Mouse (Mus musculus) spleen, adult 2 months (tissue): Measurements from ENCODE around the gene Olfml2b. TPM values are rescaled to one million over a fixed set of nuclear protein-coding genes. Genes with fewer than 3 reads are reported as not detected.
A peak's percentile ranks its signal among the peaks of the same experiment; 100 is the strongest.

Source experiments
- DNase-seq, 2 experiments: peaks; one replicate each; pipeline versions ENCODE4 v3.0.0 to v3.0.0-alpha.2; 2012 to 2021; ENCODE audit warnings: low spot score in 2 of 2, low read depth in 1 of 2
- H3K27ac ChIP-seq: fragments of 200-500 bp; 2 replicates; pipeline ENCODE4 v1.5.1; 2012; ENCODE audit warnings: low read length, inconsistent platforms; ENCODE audit not compliant: insufficient read depth
- H3K27me3 ChIP-seq: fragments of 200-500 bp; 2 replicates; pipeline ENCODE4 v1.6.1; 2012; ENCODE audit warnings: mild to moderate bottlenecking, moderate library complexity, low read length, inconsistent platforms; ENCODE audit not compliant: control insufficient read depth, insufficient read depth
- H3K36me3 ChIP-seq: fragments of 200-500 bp; 2 replicates; pipeline ENCODE4 v1.6.1; 2012; ENCODE audit warnings: mild to moderate bottlenecking, low read length, inconsistent platforms; ENCODE audit not compliant: control insufficient read depth, insufficient read depth
- H3K4me1 ChIP-seq: fragments of 200-500 bp; 2 replicates; pipeline ENCODE4 v1.6.1; 2011; ENCODE audit warnings: inconsistent platforms; ENCODE audit not compliant: control insufficient read depth, insufficient read depth, insufficient read length
- H3K4me3 ChIP-seq: fragments of 200-500 bp; 2 replicates; pipeline ENCODE4 v1.5.1; 2011; ENCODE audit warnings: mild to moderate bottlenecking, inconsistent platforms; ENCODE audit not compliant: insufficient read depth, insufficient read length; ENCODE audit errors: extremely low read depth
- CTCF ChIP-seq: fragments of 200-500 bp; IDR thresholded peaks from 2 replicates; pipeline ENCODE4 v1.5.1; 2011; ENCODE audit warnings: mild to moderate bottlenecking, inconsistent platforms; ENCODE audit not compliant: insufficient read depth, insufficient read length, insufficient replicate concordance; ENCODE audit errors: extremely low read depth
- POLR2A ChIP-seq: fragments of 200-500 bp; IDR thresholded peaks from 2 replicates; pipeline ENCODE4 v1.6.1; 2011; ENCODE audit warnings: low read depth, low read length, inconsistent platforms
- WGBS: fragments of 180-500 bp; shearing (Covaris S2); methylation state at CpG from one replicate; pipeline ENCODE4 v1.1.7; 2018; 5-methylcytosine and 5-hydroxymethylcytosine counted together
- polyA plus RNA-seq: library from polyadenylated mRNA; depleted of rRNA; stranded (reverse); fragments of >200 nt; gene quantifications from 2 replicates; pipeline ENCODE4 v1.2.3, GENCODE M21; 2012

Olfml2b gene
- polyA plus RNA-seq, 1 experiment = 4.0 TPM

DNA sequence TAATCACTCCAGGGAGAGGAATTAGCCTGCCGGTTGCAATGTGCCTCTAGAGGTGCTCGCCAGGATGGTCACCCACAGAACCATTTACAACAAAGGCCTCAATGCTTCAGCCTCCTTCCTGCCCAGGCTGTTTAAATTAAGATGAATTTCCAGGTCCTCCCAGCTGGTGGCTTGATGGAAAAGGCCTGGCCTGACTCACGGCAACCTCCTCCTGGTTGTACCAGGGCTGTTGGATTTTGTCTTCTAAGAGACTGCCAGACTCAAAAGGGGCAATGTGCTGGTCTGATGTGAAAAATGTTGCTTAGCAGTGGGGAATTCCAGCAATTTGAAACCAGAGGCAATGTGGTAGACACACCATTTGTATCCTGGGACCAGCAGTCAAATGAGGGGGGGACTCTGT is 56.8 kb downstream of the Olfml2b start:
- H3K27me3 ChIP-seq = no peaks in the 10 kb centered on the region
- H3K4me1 ChIP-seq = peaks cover 3% of the 10 kb centered on the region; the same call in 1 of the 2 replicates
- TF ChIP-seq POLR2A (no peak), CTCF (no peak)
- no peak overlapping the region for H3K4me3 ChIP-seq
- no peak overlapping the region for H3K27ac ChIP-seq
- no peaks in the 10 kb centered on the region for H3K36me3 ChIP-seq
- WGBS = 93% methylated on average over 3 of the region's 3 CpGs
- no peak for DNase-seq

DNA sequence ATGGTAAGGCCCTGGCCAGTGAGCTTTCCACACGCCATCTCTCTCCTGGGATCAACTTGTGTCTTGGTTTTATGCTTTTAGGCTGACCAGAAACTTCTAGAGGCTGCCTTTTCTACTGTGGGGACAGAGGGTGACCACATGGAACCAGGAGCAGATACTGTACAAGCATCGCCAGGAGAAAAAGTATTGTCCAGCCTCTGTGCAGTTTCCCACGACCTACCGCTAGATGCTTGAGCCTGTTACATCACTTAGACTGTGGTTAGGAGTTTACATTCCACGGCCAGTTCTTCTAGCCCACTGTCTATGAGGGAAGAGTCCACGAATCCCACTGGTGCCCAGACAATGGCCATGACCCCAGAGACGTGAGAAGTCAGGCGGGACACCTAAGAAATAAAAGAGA is 57.2 kb downstream of the Olfml2b start:
- WGBS = 87% methylated on average over 8 of the region's 8 CpGs
- Histone ChIP-seq H3K36me3 (no peaks in the 10 kb centered on the region), H3K27ac (no peak overlapping the region), H3K4me1 (peaks cover 4% of the 10 kb centered on the region; the same call in 1 of the 2 replicates), H3K4me3 (no peak overlapping the region), H3K27me3 (no peaks in the 10 kb centered on the region)
- TF ChIP-seq CTCF = no peak
- TF ChIP-seq POLR2A = no peak
- no peak for DNase-seq

DNA sequence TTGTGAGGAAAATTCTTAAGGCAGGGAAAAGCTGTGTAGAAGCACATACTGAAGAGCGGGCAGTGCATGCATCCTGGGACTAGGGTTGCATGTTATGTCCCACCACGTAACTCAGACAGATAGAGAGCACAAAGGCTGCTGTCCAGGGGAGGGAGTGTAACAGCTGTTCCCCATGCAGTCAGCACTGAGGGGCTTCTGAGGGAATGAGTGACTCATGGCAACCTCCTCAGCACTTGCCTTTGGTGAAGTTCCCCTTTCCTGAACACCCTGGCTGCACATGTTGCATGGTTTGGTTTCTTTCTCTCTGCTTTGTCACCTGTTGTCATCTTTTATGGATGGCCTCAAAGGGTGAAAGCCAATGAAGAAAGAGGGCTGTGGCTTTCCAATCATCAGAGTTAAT is 57.9 kb downstream of the Olfml2b start:
- no peak overlapping the region for H3K4me3 ChIP-seq
- TF ChIP-seq POLR2A (no peak), CTCF (no peak)

DNA sequence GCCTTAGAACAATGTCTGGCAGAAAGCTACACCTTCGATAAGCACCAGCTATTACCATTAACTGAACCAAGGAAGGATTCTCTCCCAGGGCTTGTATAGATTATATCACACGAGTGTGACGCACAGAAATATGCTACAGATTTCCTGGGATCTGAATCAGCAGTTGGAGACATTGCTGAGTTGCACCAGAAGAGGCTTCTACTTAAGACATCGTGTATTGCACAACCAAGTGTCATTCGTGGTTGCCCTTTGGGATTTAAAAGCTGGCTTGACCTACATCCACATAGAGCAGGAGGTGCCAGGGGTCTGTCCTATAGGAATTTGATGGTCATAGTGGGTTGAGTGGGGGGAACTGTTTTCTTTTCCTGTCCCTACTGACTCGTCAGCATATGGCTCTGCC is 58.6 kb downstream of the Olfml2b start:
- no peak for DNase-seq
- 74% methylated on average over 6 of the region's 6 CpGs for WGBS
- Histone ChIP-seq H3K4me1 (peaks cover 7% of the 10 kb centered on the region; the same call in 1 of the 2 replicates), H3K4me3 (no peak overlapping the region), H3K36me3 (no peaks in the 10 kb centered on the region), H3K27ac (no peak overlapping the region), H3K27me3 (no peaks in the 10 kb centered on the region)
- no peak for TF ChIP-seq POLR2A
- no peak for TF ChIP-seq CTCF

More for the DNA sequence above, 57.9 kb downstream of the Olfml2b start:
- 65% methylated on average over 2 of the region's 2 CpGs for WGBS
- no peaks in the 10 kb centered on the region for H3K36me3 ChIP-seq
- no peak for DNase-seq
- no peak overlapping the region for H3K27ac ChIP-seq
- H3K4me1 ChIP-seq = peaks cover 7% of the 10 kb centered on the region; the same call in 1 of the 2 replicates
- no peaks in the 10 kb centered on the region for H3K27me3 ChIP-seq

DNA sequence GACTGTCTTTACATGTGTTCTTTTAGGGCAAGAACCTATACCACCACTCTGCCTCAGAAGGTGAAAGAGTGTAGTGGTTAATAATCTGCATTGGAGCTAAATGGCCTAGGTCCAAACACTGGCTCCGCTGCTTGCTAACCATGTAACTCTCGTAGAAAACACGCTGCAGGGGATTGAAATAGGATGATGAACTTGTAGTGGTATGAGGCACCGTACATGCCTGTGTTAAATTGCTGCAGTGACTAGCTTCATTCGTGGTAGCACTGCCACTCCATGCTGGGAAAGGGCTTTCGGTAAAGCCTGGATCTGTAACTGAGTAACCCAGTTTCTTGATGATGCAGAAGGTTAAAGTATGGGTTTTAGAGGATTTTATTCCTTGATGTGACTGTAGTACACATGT is 59.8 kb downstream of the Olfml2b start:
- Histone ChIP-seq H3K4me1 (peaks cover 11% of the 10 kb centered on the region; the same call in 1 of the 2 replicates), H3K36me3 (no peaks in the 10 kb centered on the region), H3K27me3 (no peaks in the 10 kb centered on the region), H3K27ac (no peak overlapping the region), H3K4me3 (no peak overlapping the region)
- no peak for DNase-seq
- no peak for TF ChIP-seq CTCF
- no peak for TF ChIP-seq POLR2A
- 95% methylated on average over 6 of the region's 6 CpGs for WGBS

DNA sequence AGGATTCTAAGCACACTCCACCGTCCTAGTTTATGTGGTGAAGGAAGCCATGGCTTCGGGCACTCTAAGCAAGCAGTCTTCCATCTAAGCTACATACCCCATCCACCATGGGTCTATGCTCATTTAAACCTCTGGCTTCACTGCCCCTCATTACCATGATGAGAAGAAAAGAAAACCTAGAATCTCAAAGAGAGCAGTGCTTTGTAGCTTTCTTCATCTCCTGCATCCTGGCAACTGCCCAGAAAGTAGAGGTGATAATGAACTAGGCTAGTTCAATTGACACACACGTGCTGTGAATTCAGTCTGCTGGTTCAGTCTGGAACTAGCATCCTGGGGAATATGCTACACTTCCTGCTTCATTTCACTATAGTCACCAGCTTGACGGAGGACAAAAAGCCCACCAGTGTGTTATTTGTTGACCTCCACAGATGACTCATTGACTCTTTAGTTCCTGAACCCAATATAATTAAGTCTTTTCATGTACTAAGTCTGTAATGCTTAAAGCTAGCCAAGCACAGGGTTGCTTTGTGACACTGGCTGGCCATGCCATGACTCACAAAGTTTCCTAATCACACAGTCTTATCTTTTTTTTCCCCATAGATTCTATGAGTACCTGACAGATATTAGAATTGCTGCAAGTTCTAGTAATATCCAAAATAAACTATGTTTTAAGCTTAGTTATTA is 60.7 kb downstream of the Olfml2b start:
- H3K27ac ChIP-seq = no peak overlapping the region
- H3K27me3 ChIP-seq = no peaks in the 10 kb centered on the region
- DNase-seq = no peak
- WGBS = 87% methylated on average over 4 of the region's 4 CpGs
- H3K4me3 ChIP-seq = no peak overlapping the region
- TF ChIP-seq POLR2A = no peak
- no peak for TF ChIP-seq CTCF
- no peaks in the 10 kb centered on the region for H3K36me3 ChIP-seq
- H3K4me1 ChIP-seq = peaks cover 16% of the 10 kb centered on the region; the same call in 1 of the 2 replicates

DNA sequence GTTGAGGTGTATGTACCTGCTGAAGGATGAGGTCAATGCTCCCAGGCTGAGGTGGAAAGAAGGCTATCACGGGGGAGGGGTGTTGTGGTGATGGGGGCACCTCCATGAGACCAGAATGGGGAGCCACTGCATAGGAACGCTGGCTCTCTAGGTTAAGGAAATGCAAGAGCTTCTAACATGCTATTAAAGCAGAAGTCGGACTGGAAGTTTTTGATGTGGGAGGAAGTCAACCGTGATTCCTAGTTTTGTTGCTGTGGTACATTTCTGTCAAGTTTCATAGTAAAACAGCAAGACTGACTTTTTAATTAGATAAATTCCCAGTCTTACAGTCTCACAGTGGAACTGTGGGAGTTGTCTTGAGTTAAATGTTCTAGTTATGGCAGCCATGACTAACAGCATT is 61.7 kb downstream of the Olfml2b start:
- Histone ChIP-seq H3K27ac (peak overlapping the region; percentile 61), H3K4me3 (no peak overlapping the region), H3K36me3 (no peaks in the 10 kb centered on the region), H3K4me1 (peaks cover 17% of the 10 kb centered on the region; the same call in 1 of the 2 replicates), H3K27me3 (no peaks in the 10 kb centered on the region)
- peak; percentile 30 to 40 for DNase-seq
- 21% methylated on average over 4 of the region's 4 CpGs for WGBS
- TF ChIP-seq POLR2A (no peak), CTCF (no peak)
